Mouse (Mus musculus) sigmoid colon, adult 10 weeks (tissue): ENCODE data around the gene Tmem183a. TPM values are rescaled to one million over a fixed set of nuclear protein-coding genes. Genes with fewer than 3 reads are reported as not detected.

ENCODE experiments used
- polyA plus RNA-seq: library from polyadenylated mRNA; stranded (reverse); fragments of 350-450 nt; fragmentation: Illumina TruSeq; extraction: RNeasy Lipid Tissue Mini Kit (QIAGEN cat#74804); gene quantifications from one replicate; pipeline ENCODE4 v1.2.3, GENCODE M21; 2014; ENCODE audit warnings: low read depth, low replicate concordance

Gene Tmem183a
- 184 TPM for polyA plus RNA-seq

GRCm38 (mm10) chr1:134361857-134362212, at the start of gene Tmem183a:
Gene Tmem183a (minus strand): TSS chr1:134361979.

GRCm38 (mm10) chr1:134405509-134406413, 44.0 kb upstream of the Tmem183a start, which contains the start of gene Cyb5r1:
Gene Cyb5r1 (plus strand): TSS chr1:134405559.

GRCm38 (mm10) chr1:134385666-134386065, 23.9 kb upstream of the Tmem183a start, which contains the start of gene 4933406M09Rik:
Gene 4933406M09Rik (plus strand): TSS chr1:134385940.

GRCm38 (mm10) chr1:134332770-134333271, 29.0 kb downstream of the Tmem183a start, which contains the start of gene Ppfia4:
Gene Ppfia4 (minus strand): TSS chr1:134332928.

Other genes with a start within 250 kb of the Tmem183a start
- not detected for gene Chil1, start 179.8 kb downstream of the Tmem183a start, polyA plus RNA-seq
- not detected for gene Mybph, start 168.5 kb downstream of the Tmem183a start, polyA plus RNA-seq
- 0.88 TPM for gene Adora1, start 126.5 kb downstream of the Tmem183a start, polyA plus RNA-seq
- gene Myog, start 72.0 kb downstream of the Tmem183a start, polyA plus RNA-seq = not detected
- gene Ppfia4, start 29.1 kb downstream of the Tmem183a start, polyA plus RNA-seq = 0.79 TPM
- gene 4933406M09Rik, start 24.0 kb upstream of the Tmem183a start, polyA plus RNA-seq = not detected
- 8.3 TPM for gene Cyb5r1, start 43.6 kb upstream of the Tmem183a start, polyA plus RNA-seq
- 74.6 TPM for gene Adipor1, start 53.4 kb upstream of the Tmem183a start, polyA plus RNA-seq
- 25.7 TPM for gene Klhl12, start 93.6 kb upstream of the Tmem183a start, polyA plus RNA-seq
- 37.3 TPM for gene Rabif, start 132.7 kb upstream of the Tmem183a start, polyA plus RNA-seq
- not detected for gene Mgat4e, start 187.7 kb upstream of the Tmem183a start, polyA plus RNA-seq
- gene Kdm5b, start 198.2 kb upstream of the Tmem183a start, polyA plus RNA-seq = 20.2 TPM